Mouse (Mus musculus) heart, postnatal 0 days (tissue): Measurements from ENCODE around the gene Lad1. TPM values are rescaled to one million over a fixed set of nuclear protein-coding genes. Genes with fewer than 3 reads are reported as not detected.
A peak's percentile ranks its signal among the peaks of the same experiment; 100 is the strongest.

Experiments used
- ATAC-seq: fragments of 200-750 bp; cut with Nextera tagmentation; 2 replicates; pipeline ENCODE4 v1.8.0; 2017; ENCODE audit warnings: low read depth, moderate number of reproducible peaks, moderate library complexity; ENCODE audit not compliant: insufficient read depth
- DNase-seq: peaks from one replicate; pipeline ENCODE4 v3.0.0-alpha.2; 2016; ENCODE audit warnings: low spot score
- H3K27ac ChIP-seq: fragments of 300-500 bp; sonication (generic); 2 replicates; pipeline ENCODE4 v1.5.1; 2014; ENCODE audit warnings: low read depth, mild to moderate bottlenecking
- H3K27me3 ChIP-seq: fragments of 300-500 bp; sonication (generic); 2 replicates; pipeline ENCODE4 v1.6.1; 2014; ENCODE audit warnings: low read length, mixed read lengths; ENCODE audit not compliant: control insufficient read depth, insufficient read depth
- H3K36me3 ChIP-seq: fragments of 300-500 bp; sonication (generic); replicated peaks from 2 replicates; pipeline ENCODE4 v1.6.1; 2014; ENCODE audit warnings: low read length, mixed read lengths; ENCODE audit not compliant: control insufficient read depth, insufficient read depth
- H3K4me1 ChIP-seq: fragments of 300-500 bp; sonication (generic); 2 replicates; pipeline ENCODE4 v1.6.1; 2014; ENCODE audit warnings: antibody characterized with exemption; ENCODE audit not compliant: control insufficient read depth, insufficient read depth
- H3K4me2 ChIP-seq: fragments of 300-500 bp; sonication (generic); 2 replicates; pipeline ENCODE4 v1.6.1; 2014; ENCODE audit warnings: low read depth, mild to moderate bottlenecking, low read length, moderate library complexity
- H3K4me3 ChIP-seq: fragments of 300-500 bp; sonication (generic); 2 replicates; pipeline ENCODE4 v1.5.1; 2014; ENCODE audit warnings: low read depth, low read length
- H3K9ac ChIP-seq: fragments of 300-500 bp; sonication (generic); replicated peaks from 2 replicates; pipeline ENCODE4 v1.6.1; 2014; ENCODE audit warnings: low read depth, low read length, mixed read lengths
- H3K9me3 ChIP-seq: fragments of 300-500 bp; sonication (generic); replicated peaks from 2 replicates; pipeline ENCODE4 v1.6.1; 2016; ENCODE audit warnings: low read length; ENCODE audit not compliant: control insufficient read depth
- CTCF ChIP-seq: IDR thresholded peaks from 2 replicates; pipeline ENCODE4 v1.5.1; 2016; ENCODE audit warnings: antibody characterized with exemption, control low read depth, low read depth
- EP300 ChIP-seq: IDR thresholded peaks from 2 replicates; pipeline ENCODE4 v1.6.1; 2016; ENCODE audit warnings: antibody characterized with exemption, low read depth
- WGBS: fragments of 180-500 bp; shearing (Covaris S2); extraction: QIAGEN DNeasy Blood & Tissue Kit; methylation state at CpG from one replicate; pipeline ENCODE4 v1.1.7; 2014; 5-methylcytosine and 5-hydroxymethylcytosine counted together
- polyA plus RNA-seq: library from polyadenylated mRNA; unstranded; fragments of >200 nt; fragmentation: Nextera tagmentation; extraction: Ambion mirVana; gene quantifications from 2 replicates; pipeline ENCODE4 v1.2.1, GENCODE M21; 2015
- total RNA-seq: library from RNA; depleted of rRNA; stranded (reverse); fragments of >200 nt; gene quantifications from 2 replicates; pipeline ENCODE4 v1.2.3, GENCODE M21; 2014; ENCODE audit warnings: low replicate concordance

Lad1 gene
- total and polyA plus RNA-seq, 2 experiments from 2014 or later = 11.1 to 32.9 TPM

DNA sequence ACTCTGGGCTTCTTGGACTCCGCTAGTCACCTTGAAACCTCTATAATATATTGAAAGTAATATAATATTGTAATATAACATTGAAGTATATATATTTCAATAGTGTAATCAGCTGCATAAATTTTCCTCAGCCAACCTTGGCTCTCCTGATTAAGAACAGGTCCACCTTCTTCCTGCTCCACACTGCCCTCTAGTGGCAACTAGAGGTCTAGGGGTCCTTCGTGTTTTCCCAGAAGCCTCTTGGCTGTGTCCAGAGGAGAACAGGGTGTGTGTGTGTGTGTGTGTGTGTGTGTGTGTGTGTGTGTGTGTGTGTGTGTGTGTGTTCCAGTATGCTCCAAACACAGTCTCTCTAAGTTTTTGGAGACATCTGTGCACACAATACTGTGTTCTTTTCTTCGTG, 30.6 kb upstream of the Lad1 start:
- DNase-seq (no peak), ATAC-seq (peak; percentile 28; the same call in 1 of the 2 replicates)
- Histone ChIP-seq H3K9me3 (no peaks in the 10 kb centered on the region), H3K9ac (no peak overlapping the region), H3K27ac (peak overlapping the region; percentile 57), H3K4me1 (peaks cover 13% of the 10 kb centered on the region), H3K36me3 (no peaks in the 10 kb centered on the region), H3K27me3 (no peaks in the 10 kb centered on the region), H3K4me3 (no peak overlapping the region), H3K4me2 (no peak overlapping the region)
- peak; percentile 93 for TF ChIP-seq CTCF
- TF ChIP-seq EP300 = no peak
- 47% methylated on average over 3 of the region's 3 CpGs for WGBS

DNA sequence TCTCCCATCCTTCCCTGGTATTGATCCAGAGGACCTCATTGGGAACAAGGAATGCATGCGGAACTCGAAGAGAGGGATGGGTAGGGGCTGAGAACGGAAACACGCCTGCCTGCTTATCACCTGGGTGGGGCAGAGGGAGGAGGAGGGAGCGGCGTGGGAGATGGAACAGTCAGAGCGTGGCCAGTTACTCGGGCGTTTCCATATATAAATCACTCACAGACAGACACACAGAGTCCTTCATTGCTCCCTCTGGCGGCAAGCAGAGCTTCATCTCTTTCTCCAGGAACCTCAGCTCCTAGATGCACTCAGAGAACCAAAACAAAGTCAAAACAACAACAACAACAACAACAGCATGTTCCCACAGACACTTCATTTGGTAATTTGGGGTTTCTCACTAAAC, 29.7 kb upstream of the Lad1 start:
- peaks cover 19% of the 10 kb centered on the region for H3K4me1 ChIP-seq
- WGBS = 4% methylated on average over 10 of the region's 10 CpGs
- H3K36me3 ChIP-seq = no peaks in the 10 kb centered on the region
- TF ChIP-seq CTCF (peak; percentile 62), EP300 (no peak)
- H3K9me3 ChIP-seq = no peaks in the 10 kb centered on the region
- no peak overlapping the region for H3K9ac ChIP-seq
- H3K27me3 ChIP-seq = no peaks in the 10 kb centered on the region
- DNase-seq (no peak), ATAC-seq (peak; percentile 28; the same call in 1 of the 2 replicates)
- peak overlapping the region; percentile 22; the same call in 1 of the 2 replicates for H3K4me2 ChIP-seq
- no peak overlapping the region for H3K4me3 ChIP-seq
- peak overlapping the region; percentile 57 for H3K27ac ChIP-seq

DNA sequence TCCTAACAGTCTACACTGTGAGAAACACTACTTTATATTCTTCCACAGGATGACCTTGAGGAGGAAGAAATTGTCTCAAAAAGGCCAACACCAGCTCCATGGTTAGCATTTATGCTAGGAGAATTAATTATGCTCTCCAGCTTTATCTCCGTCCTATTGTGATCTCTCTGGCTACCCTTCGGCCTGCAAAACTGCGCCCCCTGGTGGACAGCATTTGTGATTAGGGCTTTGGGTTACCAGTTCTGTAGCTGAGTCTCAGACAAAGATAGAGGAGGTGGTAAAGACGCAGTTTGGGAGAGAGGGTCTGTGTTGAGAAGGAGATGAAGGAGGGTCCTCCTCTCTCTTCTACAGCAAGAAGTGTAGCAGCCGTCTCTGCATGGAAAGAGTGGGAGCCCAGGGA, 28.6 kb upstream of the Lad1 start:
- Histone ChIP-seq H3K4me3 (no peak overlapping the region), H3K4me2 (no peak overlapping the region), H3K9ac (no peak overlapping the region), H3K36me3 (no peaks in the 10 kb centered on the region), H3K27me3 (no peaks in the 10 kb centered on the region), H3K9me3 (no peaks in the 10 kb centered on the region), H3K4me1 (peaks cover 29% of the 10 kb centered on the region), H3K27ac (peak overlapping the region; percentile 23; the same call in 1 of the 2 replicates)
- ATAC-seq (peak; percentile 32; the same call in 1 of the 2 replicates), DNase-seq (no peak)
- TF ChIP-seq CTCF (peak; percentile 97), EP300 (no peak)
- 10% methylated on average over 5 of the region's 5 CpGs for WGBS

DNA sequence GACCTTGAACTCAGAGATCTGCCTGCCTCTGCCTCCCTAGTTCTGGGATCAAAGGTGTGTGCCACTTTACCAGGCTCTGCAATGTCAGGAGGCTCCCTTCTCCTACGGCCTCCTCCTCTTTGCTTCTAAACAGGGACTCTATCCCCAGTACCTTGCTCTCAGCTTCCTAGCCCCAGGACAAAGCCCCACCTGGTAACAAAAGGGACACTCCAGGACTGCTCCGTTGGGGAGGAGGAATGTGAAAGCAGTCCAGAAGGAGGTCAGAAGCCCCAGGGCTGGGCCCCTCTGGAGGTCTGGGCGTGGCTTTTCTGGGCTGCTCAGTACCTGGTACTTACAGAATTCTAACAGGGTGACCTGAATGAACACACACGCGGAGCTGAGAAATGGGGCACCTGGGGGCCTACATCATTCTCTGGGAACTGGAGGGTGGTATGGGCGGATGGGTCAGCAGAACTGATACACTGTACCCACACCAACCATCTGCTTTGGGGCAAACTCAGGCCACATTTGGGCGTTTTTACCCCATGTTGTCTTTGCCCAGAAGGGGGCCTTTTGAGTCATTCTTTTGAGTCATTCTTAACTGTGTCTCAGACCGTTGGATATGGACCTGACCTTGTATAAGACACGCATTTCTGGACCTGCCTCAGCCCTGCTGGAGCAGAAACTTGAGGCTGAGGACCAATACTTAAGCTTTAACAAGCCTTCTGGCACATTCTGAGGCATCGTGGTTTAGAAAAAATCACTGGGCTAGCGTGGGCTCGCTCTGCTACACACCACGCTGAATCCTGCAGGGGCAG, 26.1 kb upstream of the Lad1 start:
- H3K4me2 ChIP-seq = no peak overlapping the region
- 82% methylated on average over 13 of the region's 13 CpGs for WGBS
- peaks cover 54% of the 10 kb centered on the region for H3K4me1 ChIP-seq
- H3K27ac ChIP-seq = no peak overlapping the region
- H3K27me3 ChIP-seq = no peaks in the 10 kb centered on the region
- H3K36me3 ChIP-seq = no peaks in the 10 kb centered on the region
- H3K9me3 ChIP-seq = no peaks in the 10 kb centered on the region
- no peak overlapping the region for H3K4me3 ChIP-seq
- no peak for ATAC-seq
- TF ChIP-seq CTCF (no peak), EP300 (no peak)
- no peak overlapping the region for H3K9ac ChIP-seq
- DNase-seq = no peak

- 18% methylated on average over 27 of the region's 27 CpGs for WGBS
- H3K27me3 ChIP-seq = no peaks in the 10 kb centered on the region
- H3K9me3 ChIP-seq = no peaks in the 10 kb centered on the region
- ATAC-seq = peak; percentile 19; the same call in 1 of the 2 replicates
- peaks cover 52% of the 10 kb centered on the region for H3K4me1 ChIP-seq
- TF ChIP-seq EP300 = no peak
- no peak for TF ChIP-seq CTCF
- H3K9ac ChIP-seq = peak overlapping the region; percentile 47
- H3K4me3 ChIP-seq = peak overlapping the region; percentile 25
- no peak for DNase-seq
- peak overlapping the region; percentile 75 for H3K27ac ChIP-seq
- no peaks in the 10 kb centered on the region for H3K36me3 ChIP-seq
- H3K4me2 ChIP-seq = peak overlapping the region; percentile 55
Observed at GRCm38 (mm10) chr1:135793370-135794215, 24.8 kb upstream of the Lad1 start.
